Mouse (Mus musculus) testis, adult 2 months (tissue): ENCODE measurements around the gene Zbtb34. TPM values are rescaled to one million over a fixed set of nuclear protein-coding genes. Genes with fewer than 3 reads are reported as not detected.

ENCODE experiments used
- H3K27ac ChIP-seq: fragments of 200-500 bp; 2 replicates; pipeline ENCODE4 v1.5.1; 2012; ENCODE audit warnings: low read depth, low read length; ENCODE audit not compliant: control insufficient read depth, insufficient read depth
- H3K27me3 ChIP-seq: fragments of 200-500 bp; 2 replicates; pipeline ENCODE4 v1.6.1; 2012; ENCODE audit warnings: mild to moderate bottlenecking, low read length, moderate library complexity; ENCODE audit not compliant: control insufficient read depth, insufficient read depth
- H3K36me3 ChIP-seq: fragments of 200-500 bp; 2 replicates; pipeline ENCODE4 v1.6.1; 2012; ENCODE audit warnings: mild to moderate bottlenecking, low read length; ENCODE audit not compliant: control insufficient read depth, insufficient read depth
- H3K4me1 ChIP-seq: fragments of 200-500 bp; 2 replicates; pipeline ENCODE4 v1.6.1; 2012; ENCODE audit warnings: low read length; ENCODE audit not compliant: control insufficient read depth, insufficient read depth
- H3K4me3 ChIP-seq: fragments of 200-500 bp; 2 replicates; pipeline ENCODE4 v1.5.1; 2012; ENCODE audit warnings: low read depth, mild to moderate bottlenecking, low read length, moderate library complexity, mixed read lengths; ENCODE audit not compliant: control insufficient read depth
- CTCF ChIP-seq: fragments of 200-500 bp; IDR thresholded peaks from 2 replicates; pipeline ENCODE4 v1.5.1; 2012; ENCODE audit warnings: low read depth, mild to moderate bottlenecking, inconsistent platforms, low read length, moderate library complexity; ENCODE audit not compliant: control insufficient read depth, insufficient read depth, insufficient replicate concordance
- POLR2A ChIP-seq: fragments of 200-500 bp; IDR thresholded peaks from 2 replicates; pipeline ENCODE4 v1.6.1; 2012; ENCODE audit warnings: low read depth, mild to moderate bottlenecking, inconsistent platforms, low read length, moderate library complexity; ENCODE audit not compliant: control insufficient read depth
- polyA plus RNA-seq: library from polyadenylated mRNA; depleted of rRNA; stranded (reverse); fragments of >200 nt; gene quantifications from 2 replicates; pipeline ENCODE4 v1.2.3, GENCODE M21; 2012

Zbtb34 gene
- polyA plus RNA-seq, 1 experiment, result 10.5 TPM

- Histone ChIP-seq H3K27me3 (no peaks in the 10 kb centered on the region), H3K27ac (no peak overlapping the region), H3K4me3 (no peak overlapping the region), H3K36me3 (no peaks in the 10 kb centered on the region), H3K4me1 (peaks cover 8% of the 10 kb centered on the region)
- TF ChIP-seq POLR2A (no peak), CTCF (no peak)
These were observed 61.7 kb downstream of the Zbtb34 start for GRCm38 (mm10) chr2:33369453-33369852.

DNA sequence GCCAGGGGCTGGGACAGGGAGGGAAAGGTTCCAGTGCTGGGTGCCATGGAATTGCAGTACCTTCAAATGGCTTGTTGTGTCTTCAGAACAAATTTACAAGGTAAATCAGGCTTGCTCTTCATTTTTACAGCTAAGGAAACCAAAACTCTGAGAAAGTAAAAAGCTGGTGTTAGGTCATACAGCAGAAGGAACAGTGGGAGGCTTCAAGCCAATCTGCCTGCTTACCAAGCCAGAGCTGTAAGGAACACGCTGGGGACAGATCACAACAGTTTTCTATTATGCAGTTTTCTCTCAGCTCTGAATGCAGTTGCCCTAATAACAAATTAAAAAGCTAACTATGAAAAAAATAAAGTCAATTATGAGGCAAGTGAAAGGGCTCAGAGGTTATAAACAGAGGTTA lies 62.6 kb downstream of the Zbtb34 start:
- no peak overlapping the region for H3K27ac ChIP-seq
- no peaks in the 10 kb centered on the region for H3K36me3 ChIP-seq
- TF ChIP-seq CTCF (no peak), POLR2A (no peak)
- no peaks in the 10 kb centered on the region for H3K27me3 ChIP-seq
- peaks cover 8% of the 10 kb centered on the region for H3K4me1 ChIP-seq
- H3K4me3 ChIP-seq, result no peak overlapping the region

DNA sequence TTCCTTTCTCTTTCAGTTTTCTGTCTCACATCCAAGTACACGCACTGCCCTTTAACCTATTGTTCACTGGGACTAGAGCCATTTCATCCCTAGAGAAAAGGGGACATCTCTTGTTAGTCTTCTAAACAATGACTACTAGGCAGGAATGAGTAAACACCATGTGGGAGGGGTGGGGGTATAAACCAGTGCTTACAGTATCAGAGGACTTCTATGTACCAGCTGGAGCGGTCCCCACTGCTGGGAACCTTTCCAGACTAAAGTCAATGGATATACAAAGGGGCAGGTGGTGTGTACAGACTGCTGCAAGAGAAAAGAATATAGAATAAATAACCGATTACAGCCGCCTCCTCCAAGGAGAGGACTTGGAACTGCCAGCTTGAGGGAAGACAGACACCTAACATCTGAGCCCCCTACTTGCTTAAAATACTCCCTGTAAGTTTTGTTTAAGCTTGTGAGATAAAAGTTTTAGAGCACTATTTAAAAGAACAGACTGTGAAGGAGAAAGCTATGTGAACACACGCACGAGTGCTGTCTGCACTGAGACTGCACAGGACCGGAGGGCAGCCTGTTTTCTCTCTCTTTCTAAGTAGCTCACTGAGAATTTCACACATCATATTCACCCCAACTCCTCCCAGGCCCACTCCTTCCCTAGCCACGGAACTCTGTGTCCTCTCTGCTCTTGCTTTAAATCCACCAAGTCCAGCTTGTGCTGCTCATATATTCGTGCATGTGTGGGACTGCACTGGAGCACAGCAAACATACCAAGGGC lies 65.2 kb downstream of the Zbtb34 start:
- Histone ChIP-seq H3K4me1 (peaks cover 5% of the 10 kb centered on the region), H3K27me3 (no peaks in the 10 kb centered on the region), H3K27ac (no peak overlapping the region), H3K4me3 (no peak overlapping the region), H3K36me3 (no peaks in the 10 kb centered on the region)
- TF ChIP-seq POLR2A (no peak), CTCF (no peak)

DNA sequence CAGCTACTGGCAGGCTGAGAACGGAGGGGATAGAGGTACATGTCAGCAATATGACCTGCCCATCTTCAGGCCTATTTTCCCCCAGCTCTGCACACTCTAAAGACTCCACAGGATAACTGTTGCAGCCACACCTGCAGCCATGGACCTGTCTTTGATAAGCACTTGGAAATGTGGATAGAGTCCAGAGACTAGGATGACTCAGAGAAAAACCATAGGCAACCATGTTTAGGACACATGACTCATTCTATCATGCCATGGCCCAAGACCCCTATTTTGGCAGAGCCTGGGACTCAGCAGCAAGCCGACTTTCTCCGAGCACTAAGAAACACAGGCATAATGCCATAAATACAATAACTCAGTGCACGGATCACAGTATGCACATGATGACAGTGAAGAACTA lies 66.5 kb downstream of the Zbtb34 start:
- H3K27me3 ChIP-seq, result no peaks in the 10 kb centered on the region
- no peaks in the 10 kb centered on the region for H3K4me1 ChIP-seq
- H3K4me3 ChIP-seq, result no peak overlapping the region
- no peak overlapping the region for H3K27ac ChIP-seq
- no peak for TF ChIP-seq CTCF
- no peak for TF ChIP-seq POLR2A
- H3K36me3 ChIP-seq, result no peaks in the 10 kb centered on the region

GRCm38 (mm10) chr2:33363890-33364289 lies 67.2 kb downstream of the Zbtb34 start:
- no peak for TF ChIP-seq CTCF
- no peak for TF ChIP-seq POLR2A
- Histone ChIP-seq H3K27me3 (no peaks in the 10 kb centered on the region), H3K27ac (no peak overlapping the region), H3K4me3 (no peak overlapping the region), H3K36me3 (no peaks in the 10 kb centered on the region), H3K4me1 (no peaks in the 10 kb centered on the region)

- no peak overlapping the region for H3K4me3 ChIP-seq
- TF ChIP-seq POLR2A (no peak), CTCF (no peak)
- no peaks in the 10 kb centered on the region for H3K4me1 ChIP-seq
- no peaks in the 10 kb centered on the region for H3K36me3 ChIP-seq
- no peak overlapping the region for H3K27ac ChIP-seq
- H3K27me3 ChIP-seq, result no peaks in the 10 kb centered on the region
These were observed 69.9 kb downstream of the Zbtb34 start for GRCm38 (mm10) chr2:33361139-33361716.

DNA sequence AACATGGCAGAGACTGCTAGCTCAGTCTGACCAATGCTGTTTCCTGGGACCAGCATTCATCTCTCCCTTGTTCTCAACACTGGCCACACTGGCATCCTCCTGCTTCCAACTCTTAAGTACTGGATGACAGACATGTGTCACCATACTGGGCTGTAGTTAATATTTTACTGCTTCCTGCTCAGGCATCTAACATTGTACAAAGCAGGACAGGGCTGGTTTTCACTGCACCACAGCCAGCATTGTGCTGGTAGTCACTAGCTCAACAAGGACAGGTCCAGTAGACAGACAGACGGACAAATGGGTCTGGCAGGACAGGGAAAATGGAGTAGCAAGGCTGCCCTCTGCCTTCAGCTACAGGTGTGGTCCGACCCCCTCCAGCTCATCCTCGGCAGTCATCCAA lies 70.6 kb downstream of the Zbtb34 start:
- Histone ChIP-seq H3K36me3 (no peaks in the 10 kb centered on the region), H3K27me3 (no peaks in the 10 kb centered on the region), H3K27ac (no peak overlapping the region), H3K4me3 (no peak overlapping the region), H3K4me1 (no peaks in the 10 kb centered on the region)
- TF ChIP-seq POLR2A (no peak), CTCF (no peak)
